Mouse (Mus musculus) right cerebral cortex, adult 18-20 months (tissue): ENCODE data around the gene Cog1.

Experiments
- DNase-seq: peaks from one replicate; pipeline ENCODE4 v3.0.0; 2022; ENCODE audit warnings: mixed read lengths

The Cog1 gene

DNA sequence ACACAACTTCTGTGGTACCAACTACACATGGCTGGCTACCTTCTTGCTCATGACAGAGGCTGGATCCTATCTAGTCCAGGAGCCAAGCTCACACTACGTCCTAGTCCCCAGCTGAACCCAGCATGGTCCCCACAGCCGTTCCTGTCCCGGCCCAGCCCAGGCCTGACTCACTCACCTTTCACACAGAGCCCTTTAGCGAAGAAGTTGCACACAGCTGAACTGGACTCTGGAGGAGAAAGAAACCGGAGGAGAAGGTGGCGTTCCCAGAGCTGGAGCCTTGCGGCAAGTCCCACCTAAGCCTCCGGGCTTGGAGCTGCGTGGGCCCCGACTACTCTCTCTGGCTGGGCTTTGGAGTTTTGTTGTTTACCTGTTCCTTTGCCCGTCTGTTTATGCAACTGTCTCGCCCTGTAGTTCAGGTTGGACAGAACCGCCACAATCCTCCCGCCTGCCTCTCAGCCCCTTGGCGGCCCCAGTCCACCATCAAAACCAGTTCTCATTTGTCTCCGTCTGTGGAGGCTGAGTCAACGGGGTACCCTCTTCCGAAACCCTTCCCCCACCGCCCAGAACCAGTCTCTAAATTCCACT is 59.8 kb downstream of the Cog1 start:
- DNase-seq = no peak

- no peak for DNase-seq
Measured at GRCm38 (mm10) chr11:113709272-113709671, 60.3 kb downstream of the Cog1 start.

- no peak for DNase-seq
Measured at GRCm38 (mm10) chr11:113709731-113710256, 60.8 kb downstream of the Cog1 start, which contains the start of gene Cpsf4l. TSS of gene Cpsf4l (minus strand) at chr11:113710017.

- DNase-seq = no peak
Measured at GRCm38 (mm10) chr11:113710257-113710777, 61.3 kb downstream of the Cog1 start.

DNA sequence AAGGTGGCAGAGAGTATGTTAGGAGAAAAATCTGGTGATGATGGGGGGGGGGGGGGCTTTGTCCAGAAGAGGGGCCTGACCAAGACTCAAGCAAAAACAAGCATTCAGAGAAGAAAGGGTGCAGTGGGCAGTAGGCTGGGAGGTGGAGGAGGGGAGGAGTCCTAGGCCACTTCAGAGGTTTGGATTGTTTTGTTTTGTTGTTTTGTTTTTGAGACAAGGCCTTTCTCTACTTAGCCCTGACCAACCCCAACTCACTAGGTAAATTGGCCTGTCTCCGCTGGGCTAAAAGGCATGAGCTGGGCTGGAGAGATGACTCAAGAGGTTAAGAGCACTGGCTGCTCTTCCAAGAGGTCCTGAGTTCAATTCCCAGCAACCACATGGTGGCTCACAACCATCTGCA is 62.1 kb downstream of the Cog1 start:
- no peak for DNase-seq

DNA sequence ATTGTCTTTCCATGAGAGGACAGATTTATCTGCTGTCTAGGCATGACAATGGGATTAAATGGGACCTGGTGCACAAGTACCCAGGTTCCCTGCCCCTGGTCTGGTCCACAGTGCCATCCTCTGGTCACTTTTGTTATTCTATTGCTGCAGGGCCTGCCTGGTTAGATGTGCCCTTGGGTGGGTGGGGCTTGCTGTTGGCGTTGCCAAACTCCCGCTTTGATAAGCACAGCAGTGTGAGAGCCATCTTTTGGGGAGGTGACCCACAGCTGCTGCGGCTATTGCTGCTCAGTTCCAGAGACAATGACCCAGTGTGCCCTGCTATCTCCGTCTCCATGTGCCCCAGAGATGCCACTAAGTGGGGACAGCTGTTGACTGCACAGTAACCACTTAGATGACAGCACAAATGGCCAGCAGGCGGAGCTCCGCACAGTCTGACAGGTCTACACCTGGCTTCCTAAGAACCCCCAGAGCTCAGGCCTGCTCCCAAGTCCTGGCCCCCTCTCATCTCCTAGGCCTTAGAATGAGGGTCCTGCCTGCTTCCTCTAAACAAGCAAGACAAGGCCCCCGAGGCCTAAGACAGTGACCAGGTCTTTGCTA is 66.2 kb downstream of the Cog1 start:
- no peak for DNase-seq

- DNase-seq = no peak
Measured at GRCm38 (mm10) chr11:113716132-113716531, 67.2 kb downstream of the Cog1 start.
